Mouse (Mus musculus) embryo, embryonic 9.5 days (tissue): ENCODE measurements around the gene Tmsb15b1.
"Not testable (repeated sequence)": the region's sequence is repeated elsewhere in the genome, so short reads cannot be mapped to it uniquely, and the experiment has no call there.

ENCODE experiments used
- DNase-seq: peaks from one replicate; pipeline ENCODE4 v3.0.0-alpha.2; 2017; ENCODE audit errors: extremely low spot score

Gene Tmsb15b1

GRCm38 (mm10) chrX:136976424-136977084, at the start of gene Tmsb15b1, which contains the start of gene Tmsb15l:
Gene Tmsb15b1 (minus strand): TSS chrX:136976874.
Gene Tmsb15l (minus strand): TSS chrX:136976869.
- peak; percentile 69 for DNase-seq

GRCm38 (mm10) chrX:137019310-137019709, 42.6 kb upstream of the Tmsb15b1 start:
- DNase-seq: peak; percentile 47

- no peak for DNase-seq
Measured at GRCm38 (mm10) chrX:137017668-137018067, 41.0 kb upstream of the Tmsb15b1 start.

DNA sequence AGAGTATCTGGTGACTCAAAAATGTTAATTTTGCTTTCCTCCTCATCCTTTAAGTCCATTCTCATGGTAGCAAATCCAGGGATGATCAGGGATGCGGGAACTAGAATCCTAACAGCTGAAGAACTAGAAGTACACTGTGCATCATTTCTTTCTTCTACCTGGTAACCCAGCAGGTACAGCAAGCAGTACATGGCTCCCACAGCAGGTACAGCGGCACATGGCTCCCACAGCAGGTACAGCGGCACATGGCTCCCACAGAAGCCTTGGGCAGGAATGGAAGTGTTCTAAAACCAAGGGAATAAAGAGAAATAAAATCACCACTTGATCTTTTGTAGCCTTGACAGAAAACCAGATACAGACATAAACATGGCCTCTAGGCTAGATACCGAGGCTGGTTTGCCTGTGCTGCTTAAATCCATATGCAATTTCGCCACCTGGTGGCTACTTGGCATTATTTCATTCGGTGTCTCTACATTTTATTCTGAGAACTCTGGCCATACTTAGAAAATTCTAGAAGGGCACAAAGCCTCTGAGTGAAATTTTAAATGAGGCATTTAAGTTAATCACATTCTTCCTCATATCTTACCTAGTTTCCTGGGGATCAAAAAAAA, 38.5 kb upstream of the Tmsb15b1 start:
- peak; percentile 42 for DNase-seq

GRCm38 (mm10) chrX:136996256-136996655, 19.6 kb upstream of the Tmsb15b1 start:
- DNase-seq: no peak

DNA sequence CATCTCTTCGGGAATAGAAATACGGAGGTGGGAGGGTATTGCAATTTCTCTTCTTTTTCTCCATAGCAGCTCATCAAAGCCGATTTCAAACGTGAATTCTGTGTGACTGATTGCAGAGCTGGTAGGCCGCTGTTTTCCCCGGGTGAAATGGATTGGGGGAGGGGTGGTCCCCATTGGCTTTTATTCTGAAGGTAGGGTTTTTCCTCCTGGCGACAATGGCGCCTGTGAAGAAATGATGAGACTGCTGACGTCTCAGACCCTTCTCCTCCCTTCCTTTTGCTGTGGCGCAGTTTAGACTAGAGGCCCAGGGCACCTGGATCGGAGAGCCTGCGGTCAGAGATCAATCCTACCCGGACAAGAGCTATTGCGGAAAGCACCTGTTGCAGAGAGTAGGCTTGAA, 17.0 kb upstream of the Tmsb15b1 start:
- DNase-seq: no peak

- peak; percentile 74 for DNase-seq
Measured at GRCm38 (mm10) chrX:136992978-136993547, 16.4 kb upstream of the Tmsb15b1 start, which contains the start of gene Zcchc18. Gene Zcchc18 (plus strand): TSS chrX:136993155.

DNA sequence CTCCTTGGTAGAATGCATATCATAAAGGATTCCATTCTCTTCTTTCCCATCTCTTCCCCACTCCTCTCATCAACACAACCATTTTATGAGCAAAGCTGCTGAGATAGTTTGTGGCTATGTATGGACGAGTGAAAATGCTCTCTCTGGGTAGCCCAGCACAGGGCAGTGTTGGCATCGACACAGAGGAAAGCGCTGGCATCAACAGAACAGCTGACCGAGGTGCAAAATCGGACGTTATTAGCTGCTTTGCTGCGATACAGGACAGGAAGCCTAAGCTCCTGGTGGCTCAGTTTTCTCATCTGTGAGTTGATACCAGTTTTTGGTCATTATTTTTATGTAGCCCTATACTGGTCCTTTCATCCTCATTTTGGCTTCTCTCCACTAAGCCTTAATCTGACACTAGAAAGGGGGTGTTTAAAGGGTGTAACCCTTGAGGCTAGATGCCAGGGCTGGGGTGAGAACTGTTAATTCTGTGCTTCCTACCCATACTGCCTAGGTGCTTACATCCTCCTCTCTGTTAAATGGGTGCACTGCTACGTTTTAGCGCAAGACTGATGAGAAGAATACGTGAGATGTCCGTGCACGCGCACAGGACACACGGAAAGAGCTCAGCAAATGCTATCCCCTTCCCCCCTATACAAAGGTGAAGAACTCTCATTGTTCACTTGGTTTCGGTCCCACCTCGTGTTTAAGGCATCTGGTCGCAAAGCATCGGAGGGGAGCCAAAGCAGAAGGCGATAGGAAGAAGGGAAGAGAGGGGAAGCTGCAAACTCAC, 15.7 kb upstream of the Tmsb15b1 start:
- no peak for DNase-seq

- no peak for DNase-seq
Measured at GRCm38 (mm10) chrX:136991274-136991673, 14.6 kb upstream of the Tmsb15b1 start.

DNA sequence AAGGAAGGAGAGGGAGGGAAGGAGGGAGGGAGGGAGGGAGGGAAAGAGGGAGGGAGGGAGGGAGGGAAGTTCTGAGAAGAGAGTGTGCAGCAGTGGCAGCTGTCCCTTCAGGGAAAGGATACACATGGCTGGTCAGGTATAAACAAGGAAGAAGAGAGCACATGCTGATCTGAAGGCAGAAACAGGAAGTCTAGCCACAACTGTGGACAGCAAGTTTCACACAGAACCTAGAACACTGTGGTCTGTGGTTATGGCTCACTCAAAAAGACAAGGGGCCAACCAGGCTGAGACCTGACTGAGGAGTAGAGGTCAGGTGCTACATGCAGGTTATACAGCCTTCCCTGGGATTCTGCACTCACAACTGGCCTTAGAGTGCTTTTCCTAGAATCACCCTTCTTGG, 9.4 kb upstream of the Tmsb15b1 start:
- DNase-seq: no peak

DNA sequence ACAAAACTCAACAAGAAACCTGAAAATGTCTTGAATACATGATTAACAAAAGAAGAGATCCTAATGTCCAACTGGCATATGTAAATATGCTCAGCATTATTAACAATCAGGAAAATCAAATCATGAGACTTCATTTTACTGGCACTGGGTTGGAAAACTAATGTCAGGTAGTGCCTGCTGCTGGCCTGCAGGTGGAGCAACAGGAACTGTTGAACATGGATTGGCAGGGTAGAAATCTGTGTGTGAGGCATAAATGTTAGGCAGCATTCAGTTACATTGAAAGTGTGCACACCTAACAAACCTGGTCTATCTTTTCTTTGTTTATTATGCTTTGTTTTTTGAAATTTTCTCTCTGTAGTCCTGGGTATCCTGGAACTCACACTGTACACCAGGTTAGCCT, 1.9 kb upstream of the Tmsb15b1 start:
- DNase-seq: no peak

- DNase-seq: not testable (repeated sequence)
Measured at GRCm38 (mm10) chrX:136975397-136975796, 1.3 kb downstream of the Tmsb15b1 start, which contains the start of gene Tmsb15b2. Gene Tmsb15b2 (minus strand): TSS chrX:136975497.

DNA sequence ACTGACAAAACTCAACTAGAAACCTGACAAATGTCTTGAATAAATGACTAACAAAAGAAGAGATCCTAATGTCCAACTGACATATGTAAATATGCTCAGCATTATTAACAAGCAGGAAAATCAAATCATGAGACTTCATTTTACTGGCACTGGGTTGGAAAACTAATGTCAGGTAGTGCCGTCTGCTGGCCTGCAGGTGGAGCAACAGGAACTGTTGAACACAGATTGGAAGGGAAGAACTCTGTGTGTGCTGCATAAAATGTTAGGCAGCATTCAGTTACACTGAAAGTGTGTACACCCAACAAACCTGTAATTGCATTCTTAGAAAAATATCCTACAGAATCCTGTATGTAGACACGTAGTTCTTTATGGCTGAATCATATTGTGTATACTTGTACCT, 17.0 kb downstream of the Tmsb15b1 start:
- no peak for DNase-seq

DNA sequence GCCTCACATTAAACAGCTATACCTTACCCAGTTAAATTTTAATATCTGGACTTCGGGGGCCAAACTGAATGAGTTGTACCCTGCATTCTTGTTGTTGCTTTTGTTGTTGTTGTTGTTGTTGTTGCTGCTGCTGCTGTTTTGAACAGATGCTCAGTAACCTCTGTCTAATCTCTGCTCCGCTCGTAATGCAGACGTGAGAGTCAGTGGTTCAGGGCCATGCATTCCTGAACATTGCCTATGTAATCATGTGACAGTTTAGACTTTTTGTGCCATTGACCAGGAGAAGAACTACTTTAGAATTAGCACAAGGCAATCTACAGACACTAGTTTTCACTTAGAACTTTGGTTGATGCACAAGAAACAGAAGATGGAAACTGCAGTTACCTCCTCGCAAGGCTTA, 18.4 kb downstream of the Tmsb15b1 start:
- peak; percentile 1 for DNase-seq

DNA sequence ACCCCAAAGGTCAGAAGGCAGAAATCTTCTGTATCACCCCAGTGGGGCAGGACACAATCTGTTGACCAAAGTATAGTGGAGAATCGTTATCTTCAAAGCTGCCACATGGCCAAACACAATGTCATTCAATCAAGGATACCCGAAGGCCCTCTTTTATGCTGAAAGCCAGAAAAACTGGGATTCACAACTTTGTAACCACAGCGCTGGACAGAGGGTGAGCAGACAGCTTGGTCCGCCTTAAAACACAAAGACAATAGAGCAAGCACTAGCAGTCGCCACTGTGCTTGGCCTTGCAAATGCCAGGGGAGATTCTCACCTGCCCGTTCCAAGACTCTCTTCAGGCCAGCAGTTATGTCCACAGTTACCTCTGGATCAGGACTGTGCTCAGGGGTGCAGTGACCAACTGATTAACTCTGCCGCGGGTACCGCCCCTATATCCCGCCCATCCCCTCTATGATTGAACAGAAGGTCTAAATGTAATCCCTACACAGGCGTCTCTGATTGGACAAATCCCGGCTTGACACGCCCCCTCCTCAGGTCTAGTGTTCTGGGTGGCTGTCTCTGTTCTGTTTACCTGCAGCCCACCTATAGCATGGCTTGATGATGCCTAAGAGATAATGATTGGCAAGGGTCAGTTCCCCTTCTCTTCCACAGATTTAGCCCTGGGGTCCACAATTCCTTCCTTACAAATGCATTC, 18.9 kb downstream of the Tmsb15b1 start:
- DNase-seq: peak; percentile 56

DNA sequence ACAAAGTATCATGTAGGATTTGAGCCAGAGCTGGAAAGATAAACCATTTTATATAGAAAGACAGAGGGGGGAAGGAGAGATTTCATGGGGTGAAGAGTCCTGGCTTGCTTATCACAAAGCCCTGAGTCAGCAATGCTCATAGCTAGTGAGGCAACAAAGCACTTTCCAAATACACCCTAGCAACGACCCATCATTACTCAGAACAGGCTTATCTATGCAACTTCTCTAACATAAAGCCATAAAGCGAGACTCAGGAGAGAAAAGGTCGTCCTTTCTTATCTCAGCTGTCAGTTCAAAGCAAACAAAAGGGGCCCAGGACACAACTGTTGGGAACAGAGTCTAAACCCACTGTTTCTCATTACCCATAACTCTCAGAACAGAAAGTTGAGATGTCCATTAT, 38.7 kb downstream of the Tmsb15b1 start:
- DNase-seq: no peak

DNA sequence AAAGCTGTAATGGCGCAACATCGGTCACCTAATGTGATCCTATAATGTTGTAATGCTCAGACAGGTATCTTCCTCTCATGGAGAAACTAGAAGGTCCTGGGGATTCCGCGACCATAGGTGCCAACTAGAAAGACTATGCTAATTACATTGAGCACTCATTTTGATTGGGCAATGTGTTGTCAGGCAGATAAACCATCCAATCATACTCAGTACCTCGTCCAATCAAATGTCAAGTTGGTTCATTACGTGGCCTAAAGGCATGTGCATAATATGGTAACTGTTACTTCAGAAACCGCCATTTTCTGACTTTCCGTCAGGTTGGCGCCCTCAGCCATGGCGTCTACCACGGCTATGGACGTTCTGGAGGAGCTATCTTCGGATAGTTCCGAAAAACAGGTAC, 49.6 kb downstream of the Tmsb15b1 start, which contains the start of gene H2bfm:
Gene H2bfm (plus strand): TSS at position 295 of the 400 bp plus-strand sequence.
- DNase-seq: no peak

DNA sequence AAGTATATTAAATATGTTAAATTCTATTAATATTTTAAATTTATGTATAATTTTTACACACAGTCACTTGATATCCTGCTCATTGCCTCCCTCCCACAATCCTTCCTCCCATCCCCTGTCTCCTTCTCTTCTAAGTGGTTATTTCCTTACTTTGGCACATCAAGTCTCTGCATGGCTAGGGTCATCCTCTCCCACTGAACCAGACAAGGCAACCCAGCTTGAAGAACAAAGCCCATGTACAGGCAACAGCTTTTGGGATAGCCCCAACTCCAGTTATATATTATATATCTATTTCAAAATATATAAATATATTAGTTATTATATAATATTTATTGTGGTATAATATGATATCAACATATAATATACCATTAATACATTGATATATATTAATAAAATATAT, 50.8 kb downstream of the Tmsb15b1 start:
- DNase-seq: no peak
